Mouse (Mus musculus) kidney, postnatal 10 days (tissue): ENCODE measurements around the gene Arhgap23.

Experiments used
- DNase-seq: peaks from one replicate; pipeline ENCODE4 v3.0.0; 2021; ENCODE audit warnings: mixed read lengths

Gene Arhgap23

GRCm38 (mm10) chr11:97415330-97415711 lies at the start of gene Arhgap23:
Gene Arhgap23 (plus strand): TSS chr11:97415533.
- peak; percentile 92 for DNase-seq

DNA sequence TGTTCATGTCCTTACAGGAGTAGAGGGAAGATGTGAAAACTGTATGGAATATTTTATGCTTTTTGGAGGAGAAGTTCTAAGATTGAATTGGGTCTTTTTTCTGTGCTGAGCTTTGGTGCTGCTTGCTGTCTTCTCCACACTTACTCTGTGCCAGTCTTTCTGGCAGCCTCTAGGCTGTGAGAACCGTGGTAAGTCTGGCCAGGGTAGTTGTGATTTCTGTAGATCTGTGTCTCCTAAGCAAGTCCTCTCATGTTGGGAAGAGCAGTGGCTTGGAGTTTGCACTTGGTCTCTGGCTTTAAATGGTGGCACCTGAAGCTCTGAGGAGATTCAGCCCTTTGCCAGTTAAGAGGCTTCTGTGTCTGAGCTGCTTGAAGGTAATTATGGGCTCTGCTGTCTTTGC lies 49.8 kb upstream of the Arhgap23 start:
- DNase-seq, result no peak

GRCm38 (mm10) chr11:97368501-97368900 lies 46.8 kb upstream of the Arhgap23 start:
- DNase-seq, result no peak

DNA sequence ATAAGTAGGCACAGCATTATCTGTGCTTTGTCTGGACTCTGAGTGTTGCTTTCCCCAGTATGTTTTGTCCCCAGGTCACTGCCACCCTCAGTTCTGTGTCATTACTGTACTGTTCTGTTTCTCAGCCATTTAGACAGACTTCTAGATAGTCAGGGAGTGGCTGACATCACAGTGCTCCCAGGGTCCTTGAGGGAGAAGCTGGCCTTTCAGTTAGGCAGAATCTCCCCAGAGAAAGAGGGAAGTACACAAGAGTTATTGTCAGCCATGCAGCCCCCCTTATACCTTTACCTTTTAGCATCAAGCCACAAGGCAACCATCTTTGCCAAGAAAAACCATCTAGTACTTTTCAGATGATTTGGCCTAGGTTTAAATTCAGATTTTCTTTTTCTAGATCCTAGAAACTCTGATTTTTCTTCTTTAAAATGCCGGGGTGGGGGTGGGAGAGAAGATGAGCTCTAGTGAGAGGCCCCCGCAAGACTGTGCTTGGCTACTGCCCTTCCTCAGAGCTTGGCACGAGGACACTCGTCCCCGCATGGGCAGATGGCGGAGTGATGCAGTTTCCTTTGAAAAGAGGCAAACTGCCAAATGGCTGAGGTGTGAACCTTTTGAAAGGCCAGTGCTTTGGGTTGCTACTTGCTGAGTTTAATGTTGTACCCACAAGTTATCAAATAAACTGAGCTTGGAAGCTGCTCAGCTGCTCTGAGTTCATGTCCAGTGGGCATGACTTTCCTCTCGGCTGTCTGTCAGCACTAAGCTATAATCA lies 44.8 kb upstream of the Arhgap23 start:
- DNase-seq, result peak; percentile 23

- DNase-seq, result no peak
Measured at GRCm38 (mm10) chr11:97372159-97372864, 43.0 kb upstream of the Arhgap23 start.

DNA sequence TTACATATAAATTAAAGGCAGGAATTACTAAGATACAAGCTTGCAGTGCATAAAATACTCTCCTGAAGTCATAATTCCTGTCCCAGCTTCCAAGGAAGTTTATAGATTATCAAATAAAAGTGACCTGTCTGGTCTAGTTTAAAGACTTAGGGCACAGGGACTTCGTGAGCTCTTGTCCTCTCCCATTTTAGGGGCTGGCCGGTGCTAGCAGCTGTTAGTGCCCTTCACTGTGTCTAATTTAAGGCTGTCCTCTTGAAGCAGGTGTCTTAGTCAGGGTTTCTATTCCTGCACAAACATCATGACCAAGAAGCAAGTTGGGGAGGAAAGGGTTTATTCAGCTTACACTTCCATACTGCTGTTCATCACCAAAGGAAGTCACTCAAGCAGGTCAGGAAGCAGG lies 41.9 kb upstream of the Arhgap23 start:
- DNase-seq, result no peak

- DNase-seq, result peak; percentile 28
Measured at GRCm38 (mm10) chr11:97380036-97380435, 35.3 kb upstream of the Arhgap23 start.

GRCm38 (mm10) chr11:97383017-97383416 lies 32.3 kb upstream of the Arhgap23 start:
- no peak for DNase-seq

DNA sequence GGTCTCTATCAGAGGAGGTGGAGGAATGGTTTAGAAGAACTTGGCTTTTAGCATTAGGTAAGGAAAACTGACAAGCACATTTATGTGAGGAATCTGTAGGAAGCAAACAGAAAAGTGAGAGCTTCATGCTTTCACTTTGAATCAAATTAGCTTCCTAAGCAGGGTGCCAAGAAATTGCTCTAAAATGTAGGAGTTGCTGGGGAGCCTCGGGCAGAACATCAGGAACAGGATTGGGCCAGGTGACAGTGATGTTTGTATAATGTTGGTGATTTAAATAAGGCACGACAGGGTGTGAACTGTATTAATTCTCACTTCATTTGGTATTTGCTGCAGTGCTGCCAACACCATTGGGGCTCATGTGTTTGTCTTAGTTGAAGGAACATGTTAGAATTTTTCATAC lies 31.6 kb upstream of the Arhgap23 start:
- no peak for DNase-seq

GRCm38 (mm10) chr11:97387811-97388210 lies 27.5 kb upstream of the Arhgap23 start:
- no peak for DNase-seq

DNA sequence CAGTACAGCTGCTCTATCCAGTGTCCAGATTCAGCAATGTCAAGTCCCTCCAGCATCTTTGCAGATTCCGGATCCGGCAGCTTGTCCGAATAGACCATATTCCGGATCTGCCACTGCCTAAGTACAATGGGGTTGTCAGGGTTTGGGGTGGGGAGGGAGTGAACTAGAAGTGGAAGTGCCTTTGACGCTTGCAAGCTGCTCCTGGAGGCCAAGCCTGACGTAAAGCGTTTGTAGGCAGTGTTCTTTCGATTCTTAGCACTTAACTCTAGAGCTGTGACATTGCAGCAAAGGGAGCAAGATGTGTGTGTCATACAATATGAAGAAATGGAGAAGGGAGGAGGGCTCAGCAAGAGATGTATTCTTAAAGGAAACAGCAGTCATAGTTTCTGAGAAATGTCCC lies 26.2 kb upstream of the Arhgap23 start:
- DNase-seq, result no peak

GRCm38 (mm10) chr11:97393658-97394057 lies 21.7 kb upstream of the Arhgap23 start:
- no peak for DNase-seq

GRCm38 (mm10) chr11:97394146-97394545 lies 21.2 kb upstream of the Arhgap23 start:
- DNase-seq, result peak; percentile 59

GRCm38 (mm10) chr11:97398506-97398905 lies 16.8 kb upstream of the Arhgap23 start:
- DNase-seq, result peak; percentile 48

DNA sequence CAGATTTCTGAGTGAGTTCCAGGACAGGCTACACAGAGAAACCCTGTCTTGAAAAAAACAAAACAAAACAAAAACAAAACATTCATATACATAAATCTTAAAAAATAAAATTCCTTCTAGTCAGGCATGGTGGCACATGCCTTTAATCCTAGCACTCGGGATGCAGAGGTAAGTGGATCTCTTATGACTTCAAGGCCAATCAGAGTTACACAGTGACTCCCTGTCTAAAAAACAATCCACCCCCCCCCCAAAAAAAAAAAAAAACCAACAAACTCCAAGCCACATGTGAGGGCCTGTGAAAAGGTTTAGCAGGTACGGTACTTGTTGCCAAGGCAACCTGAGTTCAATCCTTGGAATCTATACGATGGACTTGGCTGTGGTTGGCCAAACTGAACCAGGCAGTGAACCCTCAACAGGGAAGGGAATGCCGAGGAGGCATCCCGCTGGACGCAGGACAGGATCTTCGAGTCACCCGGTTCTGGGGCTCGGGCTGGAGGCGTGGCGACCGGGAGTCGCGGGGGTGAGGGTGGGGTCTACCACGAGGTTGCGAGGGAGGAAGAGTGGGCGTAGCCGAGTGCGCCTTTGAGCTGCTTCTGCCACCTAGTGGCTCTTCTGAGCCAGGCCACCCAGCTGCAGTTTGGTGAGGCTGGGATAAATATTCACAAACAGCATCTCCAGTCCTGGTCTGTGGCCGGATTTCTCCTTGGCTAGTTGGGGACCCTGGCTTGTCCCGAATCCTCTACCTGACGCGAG lies 15.2 kb upstream of the Arhgap23 start:
- DNase-seq, result peak; percentile 91

DNA sequence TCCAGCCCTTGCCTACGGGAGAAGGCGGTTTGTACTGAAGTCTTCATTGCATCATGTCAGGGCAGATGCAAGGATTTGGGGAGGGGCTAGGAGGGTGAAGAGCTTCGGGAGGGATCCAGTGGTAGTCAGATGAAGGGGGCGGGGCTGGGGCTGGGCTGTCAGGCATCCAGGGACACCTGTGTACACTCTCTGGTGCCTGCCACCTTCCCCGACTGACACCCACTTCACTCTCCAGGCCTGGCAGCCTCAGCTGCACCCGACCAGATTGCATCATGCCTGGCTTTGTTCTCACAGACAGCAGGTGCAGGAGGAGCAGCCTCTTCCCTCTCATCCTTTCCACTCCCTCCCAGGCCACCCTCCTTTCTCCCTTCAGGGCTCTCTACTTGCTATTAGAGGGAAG lies 14.3 kb upstream of the Arhgap23 start:
- DNase-seq, result no peak

DNA sequence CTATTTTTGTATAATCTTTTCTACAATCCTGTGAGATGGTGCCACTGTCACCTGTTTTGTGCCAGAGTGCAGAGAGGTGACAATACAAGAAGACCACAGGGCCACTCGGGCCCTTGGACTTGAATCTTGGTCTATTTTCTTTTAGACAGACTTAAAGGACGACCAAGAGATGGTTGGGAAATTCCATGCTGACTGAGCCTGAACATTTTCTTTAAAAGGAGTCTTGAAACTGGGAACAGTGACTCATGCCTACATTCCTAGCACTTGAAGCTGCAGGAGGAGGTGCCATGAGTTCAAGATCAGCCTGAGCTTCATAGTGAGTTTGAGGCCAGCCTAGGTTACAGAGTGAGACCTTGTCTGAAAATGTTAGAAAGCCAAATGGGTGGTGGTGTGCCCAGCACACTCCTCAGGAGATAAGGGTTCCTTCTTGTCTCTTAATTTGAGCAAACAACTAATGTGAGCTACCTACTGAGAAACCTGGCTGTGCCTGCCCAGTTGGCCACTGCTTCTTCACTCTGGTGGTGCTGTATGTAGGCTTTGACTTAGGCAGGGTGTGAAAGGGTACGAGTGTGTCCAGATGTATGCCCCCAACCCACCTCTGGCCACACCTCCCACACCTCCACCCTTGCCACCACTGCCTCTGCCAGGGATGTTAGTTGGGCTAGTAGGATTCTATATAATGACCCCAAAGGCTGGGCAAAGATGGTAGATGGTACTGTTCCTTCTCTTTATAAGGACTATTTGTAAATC lies 13.5 kb upstream of the Arhgap23 start:
- DNase-seq, result no peak

DNA sequence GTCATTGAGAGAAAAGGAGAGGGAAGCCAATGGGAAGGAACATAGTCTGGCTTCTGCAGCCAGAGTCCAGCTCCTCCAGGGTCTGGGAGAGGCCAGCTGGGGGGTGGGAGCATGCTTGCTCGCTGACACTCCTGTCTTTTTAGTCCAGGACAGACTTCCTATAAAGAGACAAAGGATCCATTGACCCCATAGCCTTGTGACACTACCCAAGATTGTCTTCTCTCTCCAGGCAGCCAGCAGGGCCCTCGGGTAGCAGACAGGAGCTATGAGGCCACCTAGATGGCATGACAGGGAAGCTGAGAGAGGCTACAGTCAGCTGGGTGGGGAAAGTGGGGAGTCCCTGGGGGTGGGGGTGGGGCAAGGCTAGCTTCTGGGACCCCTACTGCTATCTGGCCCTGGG lies 12.6 kb upstream of the Arhgap23 start:
- no peak for DNase-seq

- DNase-seq, result no peak
Measured at GRCm38 (mm10) chr11:97403614-97404183, 11.6 kb upstream of the Arhgap23 start.

- DNase-seq, result peak; percentile 76
Measured at GRCm38 (mm10) chr11:97404184-97404760, 11.1 kb upstream of the Arhgap23 start.

GRCm38 (mm10) chr11:97404761-97405190 lies 10.6 kb upstream of the Arhgap23 start:
- DNase-seq, result no peak
